Mouse (Mus musculus): Measurements from ENCODE around the gene Pex11g. TPM values are rescaled to one million over a fixed set of nuclear protein-coding genes. Genes with fewer than 3 reads are reported as not detected.

Pex11g gene
- polyA plus RNA-seq, 1 experiment, result 0.06 TPM

- Histone ChIP-seq H3K36me3 (ENCODE audit: control insufficient read depth) (peaks cover 16% of the 10 kb centered on the region), H3K4me1 (ENCODE audit: control insufficient read depth) (peaks cover 41% of the 10 kb centered on the region), H3K9me3 (ENCODE audit: control insufficient read depth, low read length) (peaks cover 10% of the 10 kb centered on the region), H3K4me3 (replicated peaks) (peak within 1 kb of the TSS; percentile 89), H3K27me3 (ENCODE audit: control insufficient read depth) (no peaks in the 10 kb centered on the region; the same call in 1 of the 2 replicates)
- TF ChIP-seq TAL1 (IDR thresholded peaks at IDR 0.05; ENCODE audit: low read length) (no peak), GATA1 (IDR thresholded peaks at IDR 0.05; ENCODE audit: low read length) (no peak)
These were observed 33.0 kb upstream of the Pex11g start, which contains the start of gene Mcoln1 for GRCm38 (mm10) chr8:3500235-3501090. Mcoln1 (plus strand) TSS chr8:3500457.

- H3K36me3 ChIP-seq (ENCODE audit: control insufficient read depth), result peaks cover 12% of the 10 kb centered on the region
- no peak for TF ChIP-seq GATA1 (IDR thresholded peaks at IDR 0.05; ENCODE audit: low read length)
- TF ChIP-seq TAL1 (IDR thresholded peaks at IDR 0.05; ENCODE audit: low read length), result no peak
- peaks cover 42% of the 10 kb centered on the region for H3K4me1 ChIP-seq (ENCODE audit: control insufficient read depth)
- H3K9me3 ChIP-seq (ENCODE audit: control insufficient read depth, low read length), result peaks cover 10% of the 10 kb centered on the region
- no peaks in the 10 kb centered on the region; the same call in 1 of the 2 replicates for H3K27me3 ChIP-seq (ENCODE audit: control insufficient read depth)
- peak overlapping the region; percentile 89 for H3K4me3 ChIP-seq (replicated peaks)
These were observed 32.3 kb upstream of the Pex11g start for GRCm38 (mm10) chr8:3499751-3500150.

- Histone ChIP-seq H3K27me3 (ENCODE audit: control insufficient read depth) (peaks cover 5% of the 10 kb centered on the region), H3K36me3 (ENCODE audit: control insufficient read depth) (peaks cover 10% of the 10 kb centered on the region), H3K9me3 (ENCODE audit: control insufficient read depth, low read length) (peaks cover 10% of the 10 kb centered on the region), H3K4me3 (replicated peaks) (no peak overlapping the region), H3K4me1 (ENCODE audit: control insufficient read depth) (peaks cover 53% of the 10 kb centered on the region)
- TF ChIP-seq GATA1 (IDR thresholded peaks at IDR 0.05; ENCODE audit: low read length), result no peak
- TF ChIP-seq TAL1 (IDR thresholded peaks at IDR 0.05; ENCODE audit: low read length), result no peak
These were observed 31.1 kb upstream of the Pex11g start for GRCm38 (mm10) chr8:3498583-3498982.

- Histone ChIP-seq H3K36me3 (ENCODE audit: control insufficient read depth) (peaks cover 10% of the 10 kb centered on the region), H3K4me1 (ENCODE audit: control insufficient read depth) (peaks cover 51% of the 10 kb centered on the region), H3K9me3 (ENCODE audit: control insufficient read depth, low read length) (peaks cover 10% of the 10 kb centered on the region), H3K27me3 (ENCODE audit: control insufficient read depth) (peaks cover 24% of the 10 kb centered on the region), H3K4me3 (replicated peaks) (no peak overlapping the region)
- TF ChIP-seq TAL1 (IDR thresholded peaks at IDR 0.05; ENCODE audit: low read length), result no peak
- TF ChIP-seq GATA1 (IDR thresholded peaks at IDR 0.05; ENCODE audit: low read length), result no peak
These were observed 28.9 kb upstream of the Pex11g start for GRCm38 (mm10) chr8:3496428-3496748.

GRCm38 (mm10) chr8:3495578-3496427 is 28.3 kb upstream of the Pex11g start:
- H3K9me3 ChIP-seq (ENCODE audit: control insufficient read depth, low read length), result peaks cover 10% of the 10 kb centered on the region
- no peak overlapping the region for H3K4me3 ChIP-seq (replicated peaks)
- TF ChIP-seq TAL1 (IDR thresholded peaks at IDR 0.05; ENCODE audit: low read length), result no peak
- TF ChIP-seq GATA1 (IDR thresholded peaks at IDR 0.05; ENCODE audit: low read length), result no peak
- H3K4me1 ChIP-seq (ENCODE audit: control insufficient read depth), result peaks cover 46% of the 10 kb centered on the region
- H3K36me3 ChIP-seq (ENCODE audit: control insufficient read depth), result peaks cover 10% of the 10 kb centered on the region
- peaks cover 29% of the 10 kb centered on the region for H3K27me3 ChIP-seq (ENCODE audit: control insufficient read depth)

- peaks cover 29% of the 10 kb centered on the region for H3K27me3 ChIP-seq (ENCODE audit: control insufficient read depth)
- peaks cover 10% of the 10 kb centered on the region for H3K9me3 ChIP-seq (ENCODE audit: control insufficient read depth, low read length)
- H3K36me3 ChIP-seq (ENCODE audit: control insufficient read depth), result peaks cover 10% of the 10 kb centered on the region
- peak overlapping the region; percentile 72 for H3K4me3 ChIP-seq (replicated peaks)
- H3K4me1 ChIP-seq (ENCODE audit: control insufficient read depth), result peaks cover 30% of the 10 kb centered on the region
- TF ChIP-seq TAL1 (IDR thresholded peaks at IDR 0.05; ENCODE audit: low read length) (no peak), GATA1 (IDR thresholded peaks at IDR 0.05; ENCODE audit: low read length) (no peak)
These were observed 26.3 kb upstream of the Pex11g start for GRCm38 (mm10) chr8:3493845-3494208.

GRCm38 (mm10) chr8:3492901-3493844 is 25.7 kb upstream of the Pex11g start, which contains the start of gene Zfp358:
Zfp358 (plus strand) TSS chr8:3493138.
- Histone ChIP-seq H3K4me1 (ENCODE audit: control insufficient read depth) (peaks cover 30% of the 10 kb centered on the region), H3K9me3 (ENCODE audit: control insufficient read depth, low read length) (peaks cover 10% of the 10 kb centered on the region), H3K27me3 (ENCODE audit: control insufficient read depth) (peaks cover 29% of the 10 kb centered on the region), H3K4me3 (replicated peaks) (peak within 1 kb of the TSS; percentile 72), H3K36me3 (ENCODE audit: control insufficient read depth) (peaks cover 10% of the 10 kb centered on the region)
- TF ChIP-seq GATA1 (IDR thresholded peaks at IDR 0.05; ENCODE audit: low read length), result no peak
- TF ChIP-seq TAL1 (IDR thresholded peaks at IDR 0.05; ENCODE audit: low read length), result no peak

- H3K36me3 ChIP-seq (ENCODE audit: control insufficient read depth), result no peaks in the 10 kb centered on the region
- no peak overlapping the region for H3K4me3 ChIP-seq (replicated peaks)
- H3K4me1 ChIP-seq (ENCODE audit: control insufficient read depth), result peaks cover 8% of the 10 kb centered on the region
- H3K9me3 ChIP-seq (ENCODE audit: control insufficient read depth, low read length), result no peaks in the 10 kb centered on the region
- TF ChIP-seq TAL1 (IDR thresholded peaks at IDR 0.05; ENCODE audit: low read length) (no peak), GATA1 (IDR thresholded peaks at IDR 0.05; ENCODE audit: low read length) (no peak)
- H3K27me3 ChIP-seq (ENCODE audit: control insufficient read depth), result peaks cover 4% of the 10 kb centered on the region
These were observed 17.7 kb upstream of the Pex11g start for GRCm38 (mm10) chr8:3485192-3485591.
